Mouse (Mus musculus) bone marrow macrophage, adult 2 months (primary cell): ENCODE results near the gene Otor.
A peak's percentile ranks its signal among the peaks of the same experiment; 100 is the strongest.

ENCODE experiments used
- CTCF ChIP-seq: IDR thresholded peaks from 2 replicates; pipeline ENCODE4 v1.5.1; 2012; ENCODE audit warnings: low read depth, mild to moderate bottlenecking, low read length, moderate library complexity
- POLR2A ChIP-seq: IDR thresholded peaks from 2 replicates; pipeline ENCODE4 v1.6.1; 2012; ENCODE audit warnings: mild to moderate bottlenecking, low read depth, low read length, borderline replicate concordance

GRCm38 (mm10) chr2:143093726-143094125, 15.5 kb downstream of the Otor start:
- TF ChIP-seq CTCF (peak; percentile 77), POLR2A (no peak)
